Mouse (Mus musculus) frontal cortex, postnatal 36 days (tissue): ENCODE results near the gene Vps8.

Experiments
- DNase-seq, 2 experiments: peaks; one replicate each; pipeline ENCODE4 v3.0.0; 2022; ENCODE audit warnings: low spot score in 2 of 2

Vps8 gene

GRCm38 (mm10) chr16:21549751-21550150, 126.8 kb downstream of the Vps8 start:
- no peak for DNase-seq

- DNase-seq, result no peak
Observed at GRCm38 (mm10) chr16:21550453-21550852, 127.5 kb downstream of the Vps8 start.

GRCm38 (mm10) chr16:21553506-21553905, 130.6 kb downstream of the Vps8 start:
- DNase-seq, result no peak

- no peak for DNase-seq
Observed at GRCm38 (mm10) chr16:21562625-21563300, 139.8 kb downstream of the Vps8 start.

GRCm38 (mm10) chr16:21563322-21563721, 140.4 kb downstream of the Vps8 start:
- no peak for DNase-seq

- DNase-seq, result no peak
Observed at GRCm38 (mm10) chr16:21567093-21567492, 144.2 kb downstream of the Vps8 start.

GRCm38 (mm10) chr16:21569952-21570351, 147.0 kb downstream of the Vps8 start:
- no peak for DNase-seq

GRCm38 (mm10) chr16:21570786-21571185, 147.9 kb downstream of the Vps8 start:
- no peak for DNase-seq

GRCm38 (mm10) chr16:21576000-21576420, 153.1 kb downstream of the Vps8 start:
- DNase-seq, result no peak

GRCm38 (mm10) chr16:21589110-21589509, 166.2 kb downstream of the Vps8 start:
- DNase-seq, result no peak

GRCm38 (mm10) chr16:21590806-21591205, 167.9 kb downstream of the Vps8 start:
- no peak for DNase-seq

- DNase-seq, result no peak
Observed at GRCm38 (mm10) chr16:21591511-21591910, 168.6 kb downstream of the Vps8 start.

GRCm38 (mm10) chr16:21595539-21595938, 172.6 kb downstream of the Vps8 start:
- no peak for DNase-seq

GRCm38 (mm10) chr16:21604354-21604753, 181.4 kb downstream of the Vps8 start:
- DNase-seq, result no peak

- DNase-seq, result no peak
Observed at GRCm38 (mm10) chr16:21606249-21607020, 183.5 kb downstream of the Vps8 start.

GRCm38 (mm10) chr16:21607021-21607650, 184.2 kb downstream of the Vps8 start:
- no peak for DNase-seq

GRCm38 (mm10) chr16:21607651-21608040, 184.7 kb downstream of the Vps8 start:
- no peak for DNase-seq

- DNase-seq, result no peak
Observed at GRCm38 (mm10) chr16:21608176-21608865, 185.4 kb downstream of the Vps8 start.

GRCm38 (mm10) chr16:21610473-21610872, 187.6 kb downstream of the Vps8 start:
- no peak for DNase-seq

- no peak for DNase-seq
Observed at GRCm38 (mm10) chr16:21615802-21616201, 192.9 kb downstream of the Vps8 start.

- DNase-seq, result no peak
Observed at GRCm38 (mm10) chr16:21620630-21621029, 197.7 kb downstream of the Vps8 start.
